Mouse (Mus musculus) stomach, embryonic 16.5 days (tissue): Measurements from ENCODE around the gene Tnfrsf13b. TPM values are rescaled to one million over a fixed set of nuclear protein-coding genes. Genes with fewer than 3 reads are reported as not detected.
A peak's percentile ranks its signal among the peaks of the same experiment; 100 is the strongest.
"Not testable (repeated sequence)": the region's sequence is repeated elsewhere in the genome, so short reads cannot be mapped to it uniquely, and the experiment has no call there.

Source experiments
- ATAC-seq: fragments of 200-750 bp; cut with Nextera tagmentation; 2 replicates; pipeline ENCODE4 v1.8.0; 2017; ENCODE audit warnings: moderate number of reproducible peaks, moderate TSS enrichment; ENCODE audit not compliant: insufficient read depth, low FRiP score
- H3K27ac ChIP-seq: fragments of 300-500 bp; sonication (generic); 2 replicates; pipeline ENCODE4 v1.5.1; 2014; ENCODE audit warnings: low read length
- H3K27me3 ChIP-seq: fragments of 300-500 bp; sonication (generic); 2 replicates; pipeline ENCODE4 v1.6.1; 2014; ENCODE audit warnings: low read length, control low read depth, mixed read lengths; ENCODE audit not compliant: control insufficient read depth, insufficient read depth
- H3K36me3 ChIP-seq: fragments of 300-500 bp; sonication (generic); 2 replicates; pipeline ENCODE4 v1.6.1; 2014; ENCODE audit warnings: low read length; ENCODE audit not compliant: control insufficient read depth, insufficient read depth
- H3K4me1 ChIP-seq: fragments of 300-500 bp; sonication (generic); 2 replicates; pipeline ENCODE4 v1.6.1; 2014; ENCODE audit warnings: low read length, control low read depth, mixed read lengths; ENCODE audit not compliant: control insufficient read depth, insufficient read depth
- H3K4me2 ChIP-seq: fragments of 300-500 bp; sonication (generic); 2 replicates; pipeline ENCODE4 v1.6.1; 2014; ENCODE audit warnings: low read depth, low read length, mixed read lengths
- H3K4me3 ChIP-seq: fragments of 300-500 bp; sonication (generic); replicated peaks from 2 replicates; pipeline ENCODE4 v1.5.1; 2014; ENCODE audit warnings: mild to moderate bottlenecking, low read length
- H3K9ac ChIP-seq: fragments of 300-500 bp; sonication (generic); 2 replicates; pipeline ENCODE4 v1.6.1; 2014; ENCODE audit warnings: low read length
- H3K9me3 ChIP-seq: fragments of 300-500 bp; sonication (generic); replicated peaks from 2 replicates; pipeline ENCODE4 v1.6.1; 2016; ENCODE audit warnings: low read length, control low read depth; ENCODE audit not compliant: control insufficient read depth
- WGBS: fragments of 180-500 bp; shearing (Covaris S2); extraction: QIAGEN DNeasy Blood & Tissue Kit; methylation state at CpG from one replicate; pipeline ENCODE4 v1.1.7; 2014; 5-methylcytosine and 5-hydroxymethylcytosine counted together
- polyA plus RNA-seq: library from polyadenylated mRNA; unstranded; fragments of >200 nt; fragmentation: Nextera tagmentation; extraction: Ambion mirVana; gene quantifications from 2 replicates; pipeline ENCODE4 v1.2.1, GENCODE M21; 2015

The Tnfrsf13b gene
- polyA plus RNA-seq, 1 experiment from 2014 or later = 2.9 TPM

GRCm38 (mm10) chr11:61174821-61175658 lies 48.5 kb downstream of the Tnfrsf13b start, which contains the start of gene Usp22:
Usp22 (minus strand) TSS chr11:61175055.
- H3K4me1 ChIP-seq = peaks cover 11% of the 10 kb centered on the region; the same call in 1 of the 2 replicates
- H3K9me3 ChIP-seq = no peaks in the 10 kb centered on the region
- H3K36me3 ChIP-seq = no peaks in the 10 kb centered on the region
- peak within 1 kb of the TSS; percentile 99 for H3K27ac ChIP-seq
- H3K4me2 ChIP-seq = peak within 1 kb of the TSS; percentile 58
- under 1% methylated on average over 69 of the region's 69 CpGs for WGBS
- peak within 1 kb of the TSS; percentile 100 for H3K9ac ChIP-seq
- peak within 1 kb of the TSS; percentile 99 for H3K4me3 ChIP-seq
- ATAC-seq = peak; percentile 98
- no peaks in the 10 kb centered on the region for H3K27me3 ChIP-seq

GRCm38 (mm10) chr11:61175778-61176177 lies 49.2 kb downstream of the Tnfrsf13b start:
- Histone ChIP-seq H3K4me3 (no peak overlapping the region), H3K4me2 (peak overlapping the region; percentile 52; the same call in 1 of the 2 replicates)
- 69% methylated on average over 5 of the region's 5 CpGs for WGBS

DNA sequence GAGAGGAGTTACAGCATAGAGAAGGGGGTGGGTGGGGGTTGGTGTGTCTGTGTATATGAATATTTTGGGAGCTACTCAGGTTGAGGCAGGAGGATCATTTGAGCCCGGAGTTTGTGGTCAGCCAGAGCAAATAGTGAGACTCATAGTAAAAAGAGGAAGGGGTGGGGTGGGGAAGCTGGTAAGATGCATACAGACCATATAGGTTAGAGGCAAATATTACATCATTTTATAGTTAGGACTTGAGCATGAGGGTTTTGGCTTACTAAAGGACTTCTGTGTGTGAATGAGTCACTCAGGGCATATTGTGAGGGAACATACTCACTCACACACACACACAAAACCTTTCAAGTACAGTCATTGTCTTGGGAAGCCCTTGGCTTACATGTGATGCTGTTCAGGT lies 49.8 kb downstream of the Tnfrsf13b start:
- Histone ChIP-seq H3K4me1 (peaks cover 11% of the 10 kb centered on the region; the same call in 1 of the 2 replicates), H3K9me3 (no peaks in the 10 kb centered on the region), H3K4me2 (no peak overlapping the region), H3K36me3 (no peaks in the 10 kb centered on the region), H3K27me3 (no peaks in the 10 kb centered on the region), H3K9ac (no peak overlapping the region), H3K4me3 (no peak overlapping the region), H3K27ac (0 out of 2 replicates have a peak overlapping the region, but pooled peaks have one; percentile 21)
- WGBS = 78% methylated on average over 1 of the region's 1 CpGs
- no peak for ATAC-seq

More at GRCm38 (mm10) chr11:61175778-61176177, 49.2 kb downstream of the Tnfrsf13b start:
- Histone ChIP-seq H3K4me1 (peaks cover 11% of the 10 kb centered on the region; the same call in 1 of the 2 replicates), H3K27ac (0 out of 2 replicates have a peak overlapping the region, but pooled peaks have one; percentile 21), H3K9ac (no peak overlapping the region), H3K9me3 (no peaks in the 10 kb centered on the region), H3K36me3 (no peaks in the 10 kb centered on the region), H3K27me3 (no peaks in the 10 kb centered on the region)
- no peak for ATAC-seq

DNA sequence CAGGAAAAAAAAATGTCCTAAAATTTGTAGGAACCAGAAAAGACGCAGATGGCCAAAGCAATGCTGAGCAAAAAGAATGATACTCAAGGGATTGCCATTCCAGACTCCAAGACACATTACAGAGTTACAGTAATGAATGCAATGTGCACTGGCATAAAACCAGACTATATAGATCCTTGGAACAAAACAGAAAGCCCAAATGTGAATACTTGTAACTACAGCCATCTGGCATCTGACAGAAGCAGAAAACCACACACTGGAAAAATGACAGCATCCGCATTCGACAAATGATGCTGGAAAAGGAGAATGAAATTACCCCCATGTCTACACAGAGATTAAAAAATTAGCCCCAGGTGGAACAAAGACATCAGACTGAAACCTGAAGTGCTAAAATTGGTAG lies 53.8 kb downstream of the Tnfrsf13b start:
- WGBS = 88% methylated on average over 3 of the region's 3 CpGs
- no peak overlapping the region for H3K4me3 ChIP-seq
- H3K9me3 ChIP-seq = no peaks in the 10 kb centered on the region
- no peak overlapping the region for H3K9ac ChIP-seq
- ATAC-seq = no peak
- H3K27ac ChIP-seq = no peak overlapping the region
- H3K4me2 ChIP-seq = no peak overlapping the region
- H3K27me3 ChIP-seq = no peaks in the 10 kb centered on the region
- no peaks in the 10 kb centered on the region for H3K36me3 ChIP-seq
- H3K4me1 ChIP-seq = no peaks in the 10 kb centered on the region

GRCm38 (mm10) chr11:61181624-61182023 lies 55.1 kb downstream of the Tnfrsf13b start:
- H3K27me3 ChIP-seq = no peaks in the 10 kb centered on the region
- H3K9ac ChIP-seq = no peak overlapping the region
- H3K27ac ChIP-seq = no peak overlapping the region
- no peaks in the 10 kb centered on the region for H3K4me1 ChIP-seq
- no peak for ATAC-seq
- H3K9me3 ChIP-seq = no peaks in the 10 kb centered on the region
- H3K4me3 ChIP-seq = no peak overlapping the region
- H3K4me2 ChIP-seq = no peak overlapping the region
- no peaks in the 10 kb centered on the region for H3K36me3 ChIP-seq

DNA sequence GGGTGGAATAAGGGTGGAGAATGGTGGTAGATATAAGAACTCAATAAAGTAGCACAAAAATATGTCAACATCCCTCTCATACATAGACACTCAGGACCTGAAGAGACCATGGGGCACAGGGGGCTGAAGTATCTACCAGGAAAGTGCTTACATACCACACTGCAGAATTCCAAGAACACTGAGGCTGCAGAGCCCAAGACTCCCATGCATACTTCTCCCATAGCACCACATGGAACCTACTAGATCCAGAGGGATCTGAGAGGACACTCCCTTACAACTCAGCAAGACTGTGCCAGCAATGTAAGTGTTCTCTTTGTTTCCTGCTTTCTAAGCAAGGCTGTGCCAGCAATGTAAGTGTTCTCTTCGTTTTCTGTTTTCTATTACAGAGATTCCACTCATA lies 57.3 kb downstream of the Tnfrsf13b start:
- H3K27me3 ChIP-seq = no peaks in the 10 kb centered on the region
- no peaks in the 10 kb centered on the region for H3K4me1 ChIP-seq
- H3K9me3 ChIP-seq = no peaks in the 10 kb centered on the region
- no peak overlapping the region for H3K27ac ChIP-seq
- H3K36me3 ChIP-seq = no peaks in the 10 kb centered on the region
- WGBS = 84% methylated on average over 1 of the region's 1 CpGs
- H3K4me3 ChIP-seq = no peak overlapping the region
- no peak overlapping the region for H3K9ac ChIP-seq
- H3K4me2 ChIP-seq = no peak overlapping the region
- no peak for ATAC-seq

GRCm38 (mm10) chr11:61190776-61191175 lies 64.2 kb downstream of the Tnfrsf13b start:
- H3K36me3 ChIP-seq = no peaks in the 10 kb centered on the region

GRCm38 (mm10) chr11:61192123-61192522 lies 65.6 kb downstream of the Tnfrsf13b start:
- WGBS = 93% methylated on average over 6 of the region's 10 CpGs

More at GRCm38 (mm10) chr11:61190776-61191175, 64.2 kb downstream of the Tnfrsf13b start:
- no peaks in the 10 kb centered on the region for H3K27me3 ChIP-seq
- ATAC-seq = no peak
- H3K27ac ChIP-seq = no peak overlapping the region
- H3K4me3 ChIP-seq = no peak overlapping the region
- no peak overlapping the region for H3K4me2 ChIP-seq
- H3K9me3 ChIP-seq = no peaks in the 10 kb centered on the region
- WGBS = 71% methylated on average over 2 of the region's 2 CpGs
- H3K9ac ChIP-seq = no peak overlapping the region
- no peaks in the 10 kb centered on the region for H3K4me1 ChIP-seq

DNA sequence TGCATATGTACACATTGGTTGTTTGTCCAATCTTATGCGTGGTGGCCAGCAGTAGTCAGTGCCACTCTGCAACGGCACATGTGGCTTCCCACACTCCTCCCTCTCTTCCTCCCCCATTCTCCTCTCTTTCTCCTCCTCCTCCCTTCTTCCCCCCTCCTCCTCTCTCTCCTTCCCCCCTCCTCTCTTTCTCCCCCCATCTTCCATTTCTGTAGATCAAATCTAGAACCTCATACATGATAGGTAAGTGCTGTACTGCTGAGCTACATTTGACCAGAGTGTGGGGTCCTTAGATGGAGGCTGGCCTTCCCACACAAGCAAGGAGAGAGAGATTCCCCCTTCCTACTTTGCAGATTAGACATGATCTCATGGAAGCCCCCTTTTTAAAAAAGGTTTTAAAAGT lies 66.2 kb downstream of the Tnfrsf13b start:
- no peak for ATAC-seq

More at GRCm38 (mm10) chr11:61192123-61192522, 65.6 kb downstream of the Tnfrsf13b start:
- ATAC-seq, H3K9me3 ChIP-seq, H3K27ac ChIP-seq, H3K4me3 ChIP-seq, H3K4me2 ChIP-seq, H3K36me3 ChIP-seq, H3K9ac ChIP-seq, H3K27me3 ChIP-seq, H3K4me1 ChIP-seq: not testable (repeated sequence)

More for the DNA sequence above, 66.2 kb downstream of the Tnfrsf13b start:
- Histone ChIP-seq H3K36me3 (no peaks in the 10 kb centered on the region), H3K9ac (no peak overlapping the region), H3K27me3 (no peaks in the 10 kb centered on the region), H3K4me1 (no peaks in the 10 kb centered on the region), H3K9me3 (no peaks in the 10 kb centered on the region), H3K4me2 (no peak overlapping the region), H3K27ac (no peak overlapping the region), H3K4me3 (no peak overlapping the region)
- 84% methylated on average over 2 of the region's 2 CpGs for WGBS
